Mouse (Mus musculus): ENCODE measurements around the gene Gm11127.
A peak's percentile ranks its signal among the peaks of the same experiment; 100 is the strongest.
"Not testable (repeated sequence)": the region's sequence is repeated elsewhere in the genome, so short reads cannot be mapped to it uniquely, and the experiment has no call there.

Gm11127 gene

DNA sequence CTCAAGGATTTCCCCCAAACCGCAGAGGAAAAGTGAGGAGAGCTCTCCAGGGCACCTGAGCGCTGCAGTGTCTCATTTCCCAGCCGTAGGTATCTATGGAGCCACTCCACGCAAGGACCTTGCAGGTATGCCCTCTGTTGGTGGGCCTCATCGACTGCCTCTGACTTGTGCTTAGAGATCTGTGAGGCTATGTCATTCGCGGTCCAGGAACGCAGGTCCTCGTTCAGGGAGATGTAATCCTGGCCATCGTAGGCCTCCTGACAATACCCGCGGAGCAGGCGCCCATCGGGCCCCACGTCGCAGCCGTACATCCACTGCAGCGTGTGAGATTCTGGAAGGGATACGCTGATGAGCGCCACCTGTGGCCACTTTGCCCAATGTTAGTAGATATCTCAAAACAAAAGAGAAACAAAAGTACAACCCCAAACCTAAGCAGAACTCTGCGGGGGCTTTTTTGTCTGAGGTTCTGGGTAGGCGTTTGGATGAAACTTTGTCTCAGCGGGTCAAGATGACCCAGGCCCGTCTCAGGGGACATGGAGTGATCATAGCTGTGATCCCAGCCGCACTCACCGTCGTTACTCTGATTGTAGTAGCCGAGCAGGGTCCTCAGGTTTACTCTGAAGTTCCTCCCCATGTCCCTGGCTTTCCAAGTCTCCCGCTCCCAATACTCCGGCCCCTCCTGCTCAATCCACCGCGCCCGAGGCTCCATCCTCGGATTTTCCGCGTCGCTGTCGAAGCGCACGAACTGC is 26.4 kb downstream of the Gm11127 start:
- DNase-seq (ENCODE audit: low spot score in 2 of 2) = peak in 1 of 2 experiments; percentile 38

DNA sequence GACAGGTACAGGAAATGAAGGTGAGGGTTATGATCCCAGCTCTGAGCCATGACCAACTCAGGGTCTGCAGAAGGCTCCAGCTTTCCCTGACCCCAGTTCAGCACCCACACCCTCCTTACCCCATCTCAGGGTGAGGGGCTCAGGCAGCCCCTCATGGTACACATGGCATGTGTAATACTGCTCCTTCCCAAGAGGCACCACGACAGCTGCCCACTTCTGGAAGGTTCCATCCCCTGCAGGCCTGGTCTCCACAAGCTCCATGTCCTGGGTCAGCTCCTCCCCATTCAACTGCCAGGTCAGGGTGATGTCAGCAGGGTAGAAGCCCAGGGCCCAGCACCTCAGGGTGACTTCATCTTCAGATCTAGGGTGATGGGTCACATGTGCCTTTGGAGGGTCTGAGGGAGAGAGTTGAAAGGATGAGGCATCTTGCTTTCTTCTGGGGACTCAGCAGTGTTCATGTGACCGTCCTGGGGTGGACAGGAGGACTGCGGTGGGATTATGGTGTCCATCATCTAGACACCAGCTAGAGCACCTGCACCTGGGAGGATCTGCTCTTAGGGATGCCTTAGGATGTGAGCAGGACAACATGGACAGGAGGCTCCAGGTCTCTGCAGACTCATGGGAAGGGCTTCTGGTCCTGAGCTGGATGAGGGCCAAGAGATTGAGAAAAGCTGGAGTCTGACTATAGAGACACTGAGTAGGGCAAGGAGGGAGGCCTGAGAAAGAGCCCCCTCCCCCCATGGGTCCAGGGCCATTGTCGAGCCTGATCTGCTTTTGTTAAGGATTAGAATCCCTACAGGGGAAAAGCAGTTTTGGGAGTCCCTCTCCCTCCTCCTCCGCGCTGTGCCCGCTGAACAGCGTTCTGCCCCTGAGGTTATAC is 27.2 kb downstream of the Gm11127 start:
- DNase-seq (ENCODE audit: low spot score in 2 of 2) = not testable (repeated sequence)

DNA sequence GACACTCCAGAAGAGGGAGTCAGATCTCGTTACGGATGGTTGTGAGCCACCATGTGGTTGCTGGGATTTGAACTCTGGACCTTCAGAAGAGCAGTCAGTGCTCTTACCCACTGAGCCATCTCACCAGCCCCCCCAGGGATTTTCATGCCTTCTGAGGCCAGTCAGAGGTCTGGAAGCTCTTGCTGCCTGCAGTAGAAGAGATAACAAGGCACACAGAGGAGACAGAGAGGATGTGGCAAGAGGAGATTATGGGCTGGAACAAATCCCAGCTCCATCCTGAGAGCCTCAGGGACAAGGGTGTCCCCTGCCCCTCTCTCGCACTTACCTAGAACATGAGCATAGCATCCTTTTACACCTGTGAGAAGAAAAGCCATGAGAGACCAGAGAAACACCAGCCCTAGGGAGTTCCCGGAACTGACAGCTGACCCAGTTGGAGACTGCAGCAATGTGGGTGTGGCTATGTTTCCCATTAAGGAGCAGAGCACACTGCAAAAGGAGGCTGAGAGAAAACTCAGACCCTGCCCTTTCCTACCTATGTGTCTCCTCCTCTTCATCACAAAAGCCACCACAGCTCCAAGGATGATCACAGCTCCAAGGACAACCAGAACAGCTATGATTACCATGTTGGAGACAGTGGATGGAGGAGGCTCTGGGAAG is 28.0 kb downstream of the Gm11127 start:
- DNase-seq (ENCODE audit: low spot score in 2 of 2) = not testable (repeated sequence)

DNA sequence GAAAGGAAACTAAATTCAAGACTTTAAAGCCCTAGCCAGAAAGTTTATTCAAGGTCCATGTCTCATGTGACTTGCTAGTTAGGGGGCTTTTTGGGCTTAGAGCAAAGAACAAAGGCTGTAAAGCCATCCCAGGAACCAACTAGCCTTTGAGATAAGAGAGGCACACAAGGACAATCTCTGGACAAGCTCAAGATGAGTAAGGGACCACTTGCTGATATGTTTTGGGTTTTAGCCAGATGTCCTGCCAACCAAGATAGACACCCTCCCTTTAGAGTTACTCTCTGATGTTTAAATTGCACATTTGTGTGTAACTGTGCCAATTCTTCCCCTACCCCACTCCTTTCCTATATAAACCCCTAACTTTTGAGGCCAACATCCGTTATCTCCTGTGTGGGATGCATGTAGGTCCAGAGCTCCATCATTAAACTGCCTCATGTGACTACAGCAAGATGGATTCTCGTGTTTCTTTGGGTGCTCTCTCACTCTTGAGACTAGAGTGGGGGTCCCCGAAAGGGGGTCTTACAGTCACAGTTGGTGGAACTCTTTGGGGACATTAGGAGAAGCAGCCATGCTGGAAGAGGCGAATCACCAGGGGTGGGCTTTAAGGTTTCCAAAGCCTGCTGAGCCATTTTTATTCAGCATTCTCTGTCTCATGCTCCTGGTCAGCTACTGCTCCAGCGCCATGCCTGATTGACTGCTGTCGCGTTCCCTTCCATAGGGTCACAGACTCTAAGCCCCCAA is 29.1 kb downstream of the Gm11127 start:
- no peak for DNase-seq (ENCODE audit: low spot score in 2 of 2)

DNA sequence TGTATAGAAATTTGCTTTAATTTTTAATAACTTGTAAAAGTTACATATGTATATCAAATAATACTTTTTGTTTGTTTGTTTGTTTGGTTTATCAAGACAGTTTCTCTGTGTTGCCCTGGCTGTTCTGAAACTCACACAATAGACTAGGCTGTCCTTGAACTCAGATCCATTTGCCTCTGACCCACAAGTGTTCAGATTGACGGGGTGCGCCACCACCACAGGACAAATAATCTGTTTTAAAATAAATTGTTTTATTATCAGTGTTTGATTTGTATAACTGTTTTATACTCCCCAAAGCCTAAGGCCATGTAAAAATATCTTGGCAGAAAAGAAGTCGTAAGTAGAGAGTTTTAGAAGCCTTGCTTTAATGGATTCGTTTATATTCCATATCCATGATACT is 30.5 kb downstream of the Gm11127 start:
- no peak for DNase-seq (ENCODE audit: low spot score in 2 of 2)

DNA sequence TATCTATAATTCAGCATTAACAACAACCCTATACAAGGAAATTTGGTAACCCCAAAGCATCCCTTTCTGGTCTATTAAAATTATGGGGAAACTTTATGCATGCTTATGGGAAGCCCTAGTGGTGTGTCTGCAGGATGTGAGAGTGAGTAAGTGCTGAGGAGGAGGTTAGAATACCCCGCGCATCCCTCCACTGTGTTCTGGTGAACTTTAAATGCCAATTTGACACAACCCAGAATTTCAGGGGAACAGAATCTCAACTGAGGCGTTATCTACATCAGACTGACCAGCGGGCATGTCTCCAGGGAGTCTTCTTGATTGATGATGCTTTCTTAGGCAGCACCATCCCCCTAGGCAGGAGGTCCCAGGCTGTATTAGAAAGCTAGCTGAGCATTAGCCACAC is 32.3 kb downstream of the Gm11127 start:
- no peak for DNase-seq (ENCODE audit: low spot score in 2 of 2)

DNA sequence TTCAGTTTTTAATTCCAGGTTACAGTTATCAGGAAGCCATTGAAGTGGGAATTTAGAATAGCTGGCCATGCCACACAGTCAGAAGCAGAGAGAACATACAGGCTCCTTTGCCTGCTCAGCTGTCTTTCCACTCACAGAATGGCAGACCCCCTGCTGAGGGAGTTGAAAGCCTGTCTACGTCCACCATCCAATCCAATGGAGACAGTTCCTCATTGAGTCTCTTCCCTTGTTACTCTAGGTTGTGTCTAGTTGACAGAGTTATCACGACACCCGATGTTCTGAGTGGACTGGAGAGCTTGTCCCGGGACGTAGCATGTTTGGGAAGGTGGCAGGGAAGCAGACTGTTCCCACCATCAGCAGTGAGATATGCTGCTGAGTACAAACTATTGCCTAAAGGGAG is 33.0 kb downstream of the Gm11127 start:
- DNase-seq (ENCODE audit: low spot score in 2 of 2) = no peak

DNA sequence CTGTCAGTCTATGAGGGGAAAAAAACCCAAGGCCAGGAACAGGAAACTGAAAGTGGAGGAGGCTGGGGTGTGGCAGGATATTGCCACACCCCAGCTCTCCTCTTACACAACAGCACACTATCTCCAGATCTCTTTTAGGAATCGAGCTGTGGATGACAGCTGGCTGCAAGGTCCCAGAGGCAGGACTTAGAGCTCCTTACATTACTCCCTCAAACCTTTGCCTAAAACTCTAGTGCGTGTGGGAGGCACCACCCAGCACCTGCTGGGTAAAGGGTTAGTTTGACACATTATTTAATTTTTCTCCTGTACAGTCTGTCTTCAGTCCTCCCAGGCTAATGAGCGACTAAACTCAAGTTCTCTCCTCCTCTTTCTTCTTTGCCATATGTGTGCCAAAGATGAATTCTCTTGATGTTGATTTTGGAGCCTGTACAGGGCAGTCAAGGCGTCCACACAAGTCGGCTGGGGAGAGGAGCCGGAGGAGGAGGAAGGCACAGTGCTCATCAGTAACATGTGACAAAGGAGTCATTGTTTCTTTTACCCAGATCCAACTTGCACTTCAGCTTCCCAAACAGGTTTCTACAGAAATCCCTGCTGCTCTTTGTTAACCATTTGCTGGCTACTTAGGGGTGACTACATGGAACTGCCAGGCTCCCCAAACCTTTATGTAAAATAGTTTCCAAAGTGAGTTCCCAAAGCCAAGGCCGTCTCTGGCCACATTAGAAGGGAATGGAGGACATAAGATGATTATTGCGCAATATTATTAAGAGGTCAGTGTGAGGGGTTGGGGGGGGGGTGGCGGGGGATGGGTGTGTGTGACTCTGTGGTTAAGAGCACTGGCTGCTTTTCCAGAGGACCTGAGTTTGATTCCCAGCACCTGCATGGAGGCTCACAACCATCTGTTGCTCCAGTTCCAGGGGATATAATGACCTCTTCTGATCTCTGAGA is 34.2 kb downstream of the Gm11127 start:
- no peak for DNase-seq (ENCODE audit: low spot score in 2 of 2)

DNA sequence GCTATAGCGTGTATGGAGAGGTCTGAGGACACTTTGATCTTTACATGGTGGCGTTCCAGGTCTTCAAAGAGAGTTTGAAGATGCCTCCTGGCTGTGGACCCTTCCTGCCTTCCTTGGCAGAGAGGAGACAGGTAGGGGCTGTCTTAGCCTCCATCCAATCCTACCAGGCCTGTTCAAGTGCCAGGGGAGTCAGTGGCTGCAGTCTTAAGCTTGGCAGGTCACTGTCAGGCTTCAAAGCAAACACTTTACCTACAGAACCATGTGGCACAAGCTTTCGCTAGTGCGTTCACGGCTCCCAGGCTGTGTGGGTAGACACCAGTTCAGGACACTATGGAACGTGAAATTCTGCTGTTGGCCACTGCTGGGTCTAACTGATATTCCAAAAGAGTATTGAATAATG is 35.2 kb downstream of the Gm11127 start:
- DNase-seq (ENCODE audit: low spot score in 2 of 2) = no peak

DNA sequence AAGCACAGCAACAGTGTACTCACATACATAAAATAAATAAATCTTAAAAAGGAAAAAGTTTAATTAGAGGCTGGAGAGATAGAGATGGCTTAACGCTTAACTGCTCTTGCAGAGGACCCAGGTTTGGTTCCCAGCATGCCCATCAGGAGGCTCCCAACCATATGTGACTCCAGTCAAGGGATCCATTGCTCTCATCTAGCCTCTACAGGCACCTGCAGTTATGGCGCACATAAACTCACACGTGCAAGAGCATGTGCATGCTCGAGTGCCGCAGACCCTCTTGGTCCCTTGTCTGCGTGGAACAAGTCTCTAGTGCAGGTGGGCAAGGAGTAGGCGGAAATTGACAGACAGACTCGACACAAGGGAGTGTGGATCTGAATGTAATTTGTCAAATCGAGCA is 36.1 kb downstream of the Gm11127 start:
- DNase-seq (ENCODE audit: low spot score in 2 of 2) = no peak

DNA sequence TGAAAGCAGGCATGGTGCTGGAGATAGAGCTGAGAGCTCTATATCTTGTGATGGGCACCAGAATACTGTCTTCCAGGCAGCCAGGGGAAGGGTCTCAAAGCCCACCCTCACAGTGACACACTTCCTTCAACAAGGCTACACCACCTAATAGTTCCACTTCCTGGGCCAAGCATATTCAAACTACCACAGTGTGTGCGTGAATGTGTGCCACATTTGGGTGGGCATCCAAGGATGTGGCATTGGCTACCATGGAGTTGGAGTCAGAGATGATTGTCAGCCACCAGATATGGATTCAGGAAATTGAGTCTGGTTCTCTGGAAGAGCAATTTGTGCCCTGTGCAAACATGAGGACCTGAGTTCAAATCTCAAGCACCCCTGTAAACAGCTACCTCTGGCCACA is 36.9 kb downstream of the Gm11127 start:
- no peak for DNase-seq (ENCODE audit: low spot score in 2 of 2)

DNA sequence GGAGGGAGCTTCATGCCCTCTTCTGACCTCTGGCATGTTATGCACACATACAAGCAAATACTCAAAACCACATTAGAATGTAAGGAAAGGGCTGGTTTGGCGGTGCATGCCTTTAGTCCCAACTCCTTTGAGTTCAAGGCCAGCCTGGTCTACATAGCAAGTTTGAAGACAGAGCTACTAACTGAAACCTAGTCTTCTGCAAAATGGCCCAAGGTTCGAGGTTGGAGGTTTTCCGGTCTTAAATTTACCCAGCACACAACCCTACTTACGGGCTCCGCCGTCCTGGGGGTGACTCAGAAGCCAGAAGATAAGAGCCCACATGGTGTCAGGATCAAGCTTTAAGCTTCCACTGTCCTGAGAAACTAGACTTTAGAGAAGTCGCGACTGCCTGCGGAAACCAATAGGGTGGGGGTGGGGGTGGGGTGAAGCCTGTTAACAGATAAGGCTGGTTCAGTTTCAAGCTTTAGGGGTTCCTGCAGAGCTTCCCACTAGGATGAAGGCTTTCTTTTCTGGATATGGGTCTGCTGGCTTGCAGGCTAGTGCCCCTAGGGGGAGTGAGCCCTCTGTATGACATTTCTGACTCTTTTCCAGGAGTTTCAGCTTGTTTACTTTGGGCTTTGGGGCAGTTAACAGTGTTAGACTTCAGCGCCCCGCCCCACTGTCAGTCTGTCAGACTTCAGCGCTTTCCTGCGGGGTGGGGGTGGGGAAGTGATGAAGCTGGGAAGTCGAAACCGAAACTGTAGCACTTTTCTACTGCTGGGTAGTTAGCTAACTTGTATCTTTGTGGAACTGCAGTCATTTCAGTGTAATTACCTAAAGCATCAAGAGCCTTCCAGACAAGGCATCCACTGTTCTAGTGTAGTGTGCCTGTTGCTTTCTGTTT is 37.7 kb downstream of the Gm11127 start, which contains the start of gene H2-T24:
Gene H2-T24 (minus strand): TSS at position 370 of the 883 bp plus-strand sequence.
- peak in 1 of 2 experiments; percentile 32 for DNase-seq (ENCODE audit: low spot score in 2 of 2)

DNA sequence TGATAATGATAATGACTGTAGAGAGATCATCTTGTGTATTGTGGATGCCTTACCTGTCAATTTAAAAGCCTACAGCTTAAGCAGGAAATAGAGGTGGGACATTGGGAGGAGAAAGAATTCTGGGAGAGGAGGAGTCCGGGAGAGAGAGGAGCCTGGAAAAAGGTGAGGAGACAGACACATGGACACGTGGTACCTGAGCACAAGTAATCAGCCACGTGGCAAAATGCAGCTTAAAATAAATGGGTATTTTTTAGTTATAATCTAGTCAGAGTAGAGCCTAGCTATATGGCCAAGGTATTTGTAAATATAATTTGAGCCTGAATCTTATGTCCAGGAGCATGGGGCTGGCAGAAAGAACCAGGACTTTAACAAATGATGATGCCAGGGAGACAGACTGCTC is 38.7 kb downstream of the Gm11127 start:
- DNase-seq (ENCODE audit: low spot score in 2 of 2) = no peak

DNA sequence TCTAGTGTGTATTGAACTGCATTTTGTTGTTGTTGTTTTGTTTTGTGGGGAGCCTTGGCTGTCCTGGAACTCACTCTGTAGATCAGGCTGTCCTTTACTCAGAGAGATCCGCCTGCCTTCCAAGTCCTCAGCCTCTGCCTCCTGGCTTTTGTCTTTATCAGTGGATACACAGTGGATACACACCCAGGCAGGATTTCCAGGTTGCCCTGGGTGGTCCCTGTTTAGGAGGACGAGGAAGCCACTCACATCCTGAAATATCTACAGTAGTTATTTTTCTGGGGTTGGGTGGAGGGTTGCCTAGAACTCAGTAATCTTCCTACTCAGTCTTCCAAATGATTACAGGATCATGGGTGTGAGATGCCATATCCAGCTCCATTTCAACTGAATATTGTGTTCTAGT is 39.2 kb downstream of the Gm11127 start:
- DNase-seq (ENCODE audit: low spot score in 2 of 2) = no peak

DNA sequence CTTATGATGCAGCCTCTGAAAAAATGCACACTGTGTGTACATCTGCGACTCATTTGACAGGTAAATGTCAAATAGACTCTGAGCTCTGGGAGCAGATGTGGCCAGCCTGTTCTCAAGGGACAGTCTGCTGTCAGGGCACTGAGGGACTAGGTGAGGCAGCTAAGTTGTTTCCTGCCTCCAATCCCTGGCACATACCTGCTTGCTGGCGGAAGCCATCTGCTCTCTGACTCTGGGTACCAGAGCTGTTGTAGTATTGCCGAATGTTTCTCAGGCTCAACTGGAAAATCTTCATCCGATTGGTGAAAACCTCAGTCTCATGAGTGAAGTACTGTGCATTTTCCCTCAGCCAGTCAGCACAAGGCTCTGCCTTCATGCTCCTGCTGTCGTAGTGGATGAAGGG is 41.1 kb downstream of the Gm11127 start:
- DNase-seq (ENCODE audit: low spot score in 2 of 2) = no peak

DNA sequence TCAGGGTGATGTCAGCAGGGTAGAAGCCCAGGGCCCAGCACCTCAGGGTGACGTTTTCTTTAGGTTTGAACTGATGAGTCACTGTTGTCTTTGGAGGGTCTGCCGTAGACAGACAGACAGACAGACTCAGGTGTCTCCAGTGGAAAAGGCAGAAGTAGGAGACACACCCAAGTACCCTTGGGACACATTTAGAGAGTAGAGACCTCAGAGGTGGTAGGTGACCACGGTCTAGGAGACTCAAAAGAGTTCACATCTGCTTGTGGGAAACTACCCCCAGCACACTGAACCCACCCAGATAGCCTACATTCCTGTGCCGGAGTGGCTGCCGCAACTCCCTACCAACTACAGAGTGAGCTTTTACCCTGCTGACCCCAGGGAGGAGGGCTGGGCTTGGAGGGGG is 43.2 kb downstream of the Gm11127 start:
- no peak for DNase-seq (ENCODE audit: low spot score in 2 of 2)

All from frontal cortex, postnatal 14 days (tissue).